Mouse (Mus musculus): ENCODE measurements at regions not wholly inside any gene's neighbourhood (a gene's known extent, or its start where the extent isn't known, plus 50 kb on each side); places are given as distances from the start of the nearest gene placed in this dataset.

- DNase-seq (ENCODE audit: low spot score) = no peak
Observed at GRCm38 (mm10) chr10:96955036-96955775, 338.4 kb downstream of the Btg1 start.

- DNase-seq (ENCODE audit: low spot score) = no peak
Observed at GRCm38 (mm10) chr10:96955776-96956448, 339.1 kb downstream of the Btg1 start.

GRCm38 (mm10) chr10:96956449-96956834, 339.6 kb downstream of the Btg1 start:
- no peak for DNase-seq (ENCODE audit: low spot score)

- no peak for DNase-seq (ENCODE audit: low spot score)
Observed at GRCm38 (mm10) chr10:96957019-96957418, 340.2 kb downstream of the Btg1 start.

- no peak for DNase-seq (ENCODE audit: low spot score)
Observed at GRCm38 (mm10) chr10:96969825-96970224, 353.0 kb downstream of the Btg1 start.

- DNase-seq (ENCODE audit: low spot score) = no peak
Observed at GRCm38 (mm10) chr10:96970737-96971136, 353.9 kb downstream of the Btg1 start.

GRCm38 (mm10) chr10:96971810-96972209, 355.0 kb downstream of the Btg1 start:
- DNase-seq (ENCODE audit: low spot score) = no peak

- peak; percentile 56 for DNase-seq (ENCODE audit: low spot score)
Observed at GRCm38 (mm10) chr10:96974326-96974977, 357.6 kb downstream of the Btg1 start.

GRCm38 (mm10) chr10:96976691-96977090, 359.9 kb downstream of the Btg1 start:
- DNase-seq (ENCODE audit: low spot score) = peak; percentile 11

- DNase-seq (ENCODE audit: low spot score) = no peak
Observed at GRCm38 (mm10) chr10:96980494-96980831, 363.7 kb downstream of the Btg1 start.

- DNase-seq (ENCODE audit: low spot score) = no peak
Observed at GRCm38 (mm10) chr10:96980832-96981515, 364.2 kb downstream of the Btg1 start.

- no peak for DNase-seq (ENCODE audit: low spot score)
Observed at GRCm38 (mm10) chr10:96981516-96981869, 364.7 kb downstream of the Btg1 start.

GRCm38 (mm10) chr10:97000871-97001270, 384.1 kb downstream of the Btg1 start:
- DNase-seq (ENCODE audit: low spot score) = no peak

- DNase-seq (ENCODE audit: low spot score) = no peak
Observed at GRCm38 (mm10) chr10:97008873-97009272, 392.1 kb downstream of the Btg1 start.

GRCm38 (mm10) chr10:97009859-97010258, 393.1 kb downstream of the Btg1 start:
- no peak for DNase-seq (ENCODE audit: low spot score)

GRCm38 (mm10) chr10:97018641-97019040, 401.8 kb downstream of the Btg1 start:
- peak; percentile 5 for DNase-seq (ENCODE audit: low spot score)

GRCm38 (mm10) chr10:97028776-97029175, 412.0 kb downstream of the Btg1 start:
- DNase-seq (ENCODE audit: low spot score) = no peak

GRCm38 (mm10) chr10:97030996-97031395, 414.2 kb downstream of the Btg1 start:
- DNase-seq (ENCODE audit: low spot score) = no peak

- no peak for DNase-seq (ENCODE audit: low spot score)
Observed at GRCm38 (mm10) chr10:97035371-97035786, 418.6 kb downstream of the Btg1 start.

- DNase-seq (ENCODE audit: low spot score) = no peak
Observed at GRCm38 (mm10) chr10:97038025-97038424, 421.2 kb downstream of the Btg1 start.

- no peak for DNase-seq (ENCODE audit: low spot score)
Observed at GRCm38 (mm10) chr10:97047566-97047965, 430.8 kb downstream of the Btg1 start.

GRCm38 (mm10) chr10:97047996-97048395, 431.2 kb downstream of the Btg1 start:
- no peak for DNase-seq (ENCODE audit: low spot score)

GRCm38 (mm10) chr10:97054472-97054871, 424.9 kb upstream of the Dcn start:
- DNase-seq (ENCODE audit: low spot score) = no peak

All from adipocyte (in vitro differentiated cells).